Mouse (Mus musculus) right cerebral cortex, adult 18-20 months (tissue): ENCODE results near the gene Rad51b.
A peak's percentile ranks its signal among the peaks of the same experiment; 100 is the strongest.

Experiments
- DNase-seq: peaks from one replicate; pipeline ENCODE4 v3.0.0; 2022; ENCODE audit warnings: mixed read lengths

Rad51b gene

GRCm38 (mm10) chr12:79707565-79708422, 410.7 kb downstream of the Rad51b start:
- DNase-seq: no peak

GRCm38 (mm10) chr12:79708423-79708733, 411.3 kb downstream of the Rad51b start:
- no peak for DNase-seq

- DNase-seq: no peak
Measured at GRCm38 (mm10) chr12:79713286-79713685, 416.2 kb downstream of the Rad51b start.

DNA sequence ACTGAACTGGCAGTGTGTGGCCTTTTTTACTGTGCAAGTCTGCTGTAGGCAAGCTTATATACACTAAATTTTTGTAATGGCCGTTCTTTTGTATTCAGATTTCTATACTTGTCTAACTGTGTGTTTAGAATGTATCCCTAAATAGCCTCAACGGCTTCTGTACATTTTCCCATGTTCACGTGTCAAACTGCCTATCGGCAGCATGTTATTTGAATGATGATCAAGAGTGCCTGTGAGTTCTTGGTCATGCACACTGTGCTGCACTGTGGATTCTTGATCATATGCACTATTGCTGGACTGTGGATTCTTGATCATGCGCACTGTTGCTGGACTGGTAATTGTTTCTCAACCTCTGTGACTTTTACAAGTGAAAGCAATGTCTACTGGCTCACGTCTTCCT, 417.4 kb downstream of the Rad51b start:
- no peak for DNase-seq

GRCm38 (mm10) chr12:79715506-79716345, 418.6 kb downstream of the Rad51b start:
- peak; percentile 31 for DNase-seq

GRCm38 (mm10) chr12:79719091-79719846, 422.2 kb downstream of the Rad51b start:
- no peak for DNase-seq

GRCm38 (mm10) chr12:79719847-79720201, 422.7 kb downstream of the Rad51b start:
- DNase-seq: no peak

GRCm38 (mm10) chr12:79724875-79725274, 427.8 kb downstream of the Rad51b start:
- DNase-seq: no peak

DNA sequence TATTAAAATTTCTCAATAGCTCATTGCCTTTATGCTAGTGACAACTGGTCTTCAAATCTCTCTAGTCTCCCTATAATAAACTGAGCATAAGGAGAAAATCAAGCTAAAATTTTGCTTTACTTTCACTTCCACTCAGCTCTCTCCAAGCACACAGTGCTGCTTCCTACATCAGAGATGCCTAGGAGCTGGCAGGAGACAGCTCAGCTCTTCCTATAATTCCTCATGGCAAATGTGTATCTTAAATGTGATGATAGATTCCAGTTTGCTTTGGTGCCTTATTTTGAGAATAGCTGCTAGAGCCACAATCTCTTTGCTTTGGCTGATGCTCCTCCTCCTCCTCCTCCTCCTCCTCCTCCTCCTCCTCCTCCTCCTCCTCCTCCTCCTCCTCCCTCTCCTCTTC, 428.6 kb downstream of the Rad51b start:
- DNase-seq: peak; percentile 17

DNA sequence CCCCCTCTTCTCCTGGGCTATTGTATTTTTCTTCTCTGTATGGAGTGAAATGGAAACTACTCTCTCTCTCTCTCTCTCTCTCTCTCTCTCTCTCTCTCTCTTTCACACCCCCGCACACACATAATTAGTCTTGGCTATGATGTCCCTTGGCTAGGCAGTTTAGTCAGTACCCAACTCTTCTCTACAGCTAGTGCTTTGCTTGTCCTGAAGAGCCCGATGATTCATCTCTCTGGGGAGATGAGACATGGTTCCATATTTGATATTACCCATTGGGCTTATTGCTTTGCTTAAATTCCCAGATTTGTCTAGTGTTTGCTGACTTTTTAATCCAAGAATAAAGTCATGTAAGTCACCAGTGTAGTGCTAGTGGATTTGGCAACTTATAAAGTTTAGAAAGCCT, 429.0 kb downstream of the Rad51b start:
- DNase-seq: peak; percentile 56

GRCm38 (mm10) chr12:79726959-79727358, 429.9 kb downstream of the Rad51b start:
- no peak for DNase-seq

DNA sequence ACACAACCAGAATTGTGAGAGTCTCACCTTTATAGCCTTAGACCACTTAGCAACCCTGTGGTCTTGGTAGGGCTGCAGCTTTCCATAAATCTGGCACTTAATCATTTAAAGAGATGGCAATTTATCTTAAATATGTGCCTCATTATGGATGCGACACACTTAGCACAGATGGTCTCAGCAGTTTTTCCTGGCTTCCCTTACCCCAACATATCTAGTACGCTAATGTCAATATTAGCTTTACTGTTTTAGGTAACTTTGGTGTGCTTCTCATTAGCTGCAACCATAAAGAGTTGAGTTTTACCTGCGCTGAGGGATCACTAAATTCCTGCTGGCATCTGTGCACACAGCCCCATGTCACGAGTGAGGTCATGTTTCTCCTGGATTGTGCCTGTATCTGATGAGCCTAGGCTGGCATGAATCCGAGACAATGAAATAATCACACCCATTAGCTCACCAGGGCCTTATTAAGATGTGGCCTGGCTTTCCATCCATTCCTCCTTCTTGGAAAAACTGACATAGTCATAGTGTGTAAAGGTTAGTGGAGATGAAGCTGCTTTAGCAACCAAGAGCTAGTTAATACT, 432.9 kb downstream of the Rad51b start:
- DNase-seq: no peak

- no peak for DNase-seq
Measured at GRCm38 (mm10) chr12:79731905-79732304, 434.8 kb downstream of the Rad51b start.

DNA sequence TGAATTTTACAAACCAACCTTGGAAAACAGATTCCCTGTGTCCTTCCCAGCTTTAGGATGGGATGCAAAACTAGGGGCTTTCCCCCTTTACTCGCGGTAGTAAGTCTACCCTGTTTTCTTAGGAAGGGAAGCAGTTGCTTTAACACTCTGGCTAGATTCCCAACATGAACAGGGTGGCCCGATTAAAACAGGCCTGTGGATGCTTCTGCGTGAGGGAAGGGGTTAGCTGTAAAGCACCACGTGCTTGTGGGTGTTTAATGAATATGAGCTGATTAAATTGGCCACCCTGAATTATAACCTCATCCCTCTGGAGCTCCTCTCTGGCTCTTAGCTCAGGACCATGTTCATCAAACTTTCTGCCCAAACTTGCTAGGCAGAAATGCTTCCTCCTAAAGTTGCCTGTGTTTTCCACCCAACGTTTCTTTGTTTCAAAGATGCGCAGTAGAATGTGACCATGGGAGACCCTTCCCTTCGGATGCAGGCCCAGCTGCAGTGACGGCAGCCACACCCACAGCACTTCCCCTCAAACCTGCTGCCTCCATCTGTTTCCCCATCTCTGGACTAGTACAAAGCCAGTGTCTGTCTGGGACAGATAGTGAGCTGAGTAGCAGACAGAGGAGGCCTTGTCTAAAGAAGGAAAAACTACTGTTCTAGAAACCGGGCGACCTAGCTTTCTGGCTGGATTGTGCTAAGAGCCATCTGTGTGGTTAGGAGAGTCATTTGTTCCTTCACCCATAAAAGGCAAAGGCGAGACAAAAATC, 435.5 kb downstream of the Rad51b start:
- DNase-seq: peak; percentile 16

- no peak for DNase-seq
Measured at GRCm38 (mm10) chr12:79735341-79735785, 438.3 kb downstream of the Rad51b start.

DNA sequence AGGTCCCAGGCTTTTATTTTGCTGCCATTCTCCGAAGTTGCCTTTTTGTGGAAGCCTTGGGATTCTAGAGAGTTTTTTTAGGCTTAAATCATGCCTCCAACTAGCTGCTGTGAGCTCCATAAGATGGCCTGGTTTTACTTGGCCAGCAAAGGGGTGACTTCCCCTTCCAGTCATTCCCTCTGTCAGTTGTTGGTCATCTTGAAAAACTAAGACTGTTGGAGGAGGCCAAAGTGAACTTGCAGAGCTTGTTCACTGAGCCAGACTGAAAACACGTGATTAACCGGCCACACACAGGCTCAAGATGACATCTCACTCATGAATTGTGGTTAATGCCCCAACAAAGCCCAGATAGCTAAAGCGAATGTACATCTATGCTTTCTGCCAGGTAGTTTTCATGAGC, 438.8 kb downstream of the Rad51b start:
- DNase-seq: no peak

GRCm38 (mm10) chr12:79738700-79739099, 441.6 kb downstream of the Rad51b start:
- no peak for DNase-seq

DNA sequence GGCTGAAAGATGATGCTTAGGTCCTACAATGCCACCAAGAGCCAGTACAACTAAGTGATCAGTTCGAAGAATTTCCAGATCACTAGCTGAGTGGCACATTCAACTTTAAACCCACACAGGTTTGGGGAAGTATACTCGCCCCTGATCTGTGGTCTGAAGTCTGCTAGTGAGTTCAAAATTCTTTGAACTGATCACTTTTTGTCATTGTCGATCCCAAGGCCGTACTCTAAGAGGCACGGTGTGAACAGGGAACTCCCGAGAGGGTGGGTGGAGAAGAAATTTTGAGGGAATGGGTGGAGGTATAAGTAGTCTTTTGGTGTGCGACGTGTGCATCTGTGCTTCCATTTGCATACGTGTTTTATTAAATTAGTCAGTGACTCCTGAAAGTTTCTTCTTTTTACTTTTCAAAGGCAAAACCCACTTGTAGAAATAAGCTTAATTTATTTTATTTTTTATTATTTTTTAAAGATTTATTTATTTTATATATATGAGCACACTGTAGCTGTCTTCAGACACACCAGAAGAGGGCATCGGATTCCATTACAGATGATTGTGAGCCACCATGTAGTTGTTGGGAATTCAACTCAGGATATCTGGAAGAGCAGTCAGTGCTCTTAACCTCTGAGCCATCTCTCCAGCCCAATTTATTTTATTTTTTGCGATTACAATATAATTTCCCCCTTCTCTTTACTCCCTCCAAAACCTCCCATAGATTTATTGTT, 443.0 kb downstream of the Rad51b start:
- DNase-seq: no peak

GRCm38 (mm10) chr12:79742211-79742610, 445.1 kb downstream of the Rad51b start:
- peak; percentile 12 for DNase-seq

DNA sequence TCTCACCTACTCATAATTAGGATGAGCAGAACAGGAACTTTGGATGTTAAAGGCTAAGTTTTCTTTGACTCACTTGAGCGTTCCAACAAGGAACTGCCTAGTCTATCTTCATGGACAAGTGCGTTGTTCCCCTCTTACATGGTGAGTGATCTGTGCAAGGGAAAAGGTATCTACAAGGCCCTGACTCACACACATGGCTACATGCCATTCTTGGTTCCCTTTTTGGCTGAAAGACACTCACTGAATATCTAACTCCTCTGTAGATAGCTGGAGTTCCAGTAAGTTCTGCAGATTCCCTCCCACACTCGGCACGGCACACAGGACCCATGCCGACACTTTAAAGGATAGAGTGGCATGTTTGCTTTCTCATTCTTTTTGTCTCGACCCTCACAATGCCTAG, 447.0 kb downstream of the Rad51b start:
- peak; percentile 37 for DNase-seq

DNA sequence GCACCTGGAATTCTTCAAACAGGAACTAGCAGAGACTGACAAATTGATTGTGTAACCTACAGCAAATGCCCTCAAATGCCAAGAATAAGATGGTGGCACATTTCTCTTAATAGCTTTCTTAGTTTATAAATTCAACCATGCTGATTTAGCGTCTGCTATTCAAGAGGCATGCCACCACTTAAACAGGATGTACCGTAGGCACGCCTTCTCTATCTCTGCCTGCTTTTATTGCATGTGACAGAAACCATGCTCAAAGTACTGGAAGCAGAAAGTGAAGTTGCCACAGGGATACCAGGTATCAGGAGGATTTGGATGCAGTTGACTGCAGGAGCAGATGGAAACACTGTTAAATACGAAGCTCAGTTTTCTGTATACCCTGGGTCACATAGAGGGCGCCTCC, 448.1 kb downstream of the Rad51b start:
- no peak for DNase-seq
